Mouse (Mus musculus) MEL-GATA-1-ER (cell line): ENCODE results near the gene Mia.

Source experiments
- DNase-seq: peaks from one replicate; pipeline ENCODE4 v3.0.0-alpha.2; 2012; ENCODE audit warnings: low read depth; ENCODE audit errors: extremely low read depth

Gene Mia

DNA sequence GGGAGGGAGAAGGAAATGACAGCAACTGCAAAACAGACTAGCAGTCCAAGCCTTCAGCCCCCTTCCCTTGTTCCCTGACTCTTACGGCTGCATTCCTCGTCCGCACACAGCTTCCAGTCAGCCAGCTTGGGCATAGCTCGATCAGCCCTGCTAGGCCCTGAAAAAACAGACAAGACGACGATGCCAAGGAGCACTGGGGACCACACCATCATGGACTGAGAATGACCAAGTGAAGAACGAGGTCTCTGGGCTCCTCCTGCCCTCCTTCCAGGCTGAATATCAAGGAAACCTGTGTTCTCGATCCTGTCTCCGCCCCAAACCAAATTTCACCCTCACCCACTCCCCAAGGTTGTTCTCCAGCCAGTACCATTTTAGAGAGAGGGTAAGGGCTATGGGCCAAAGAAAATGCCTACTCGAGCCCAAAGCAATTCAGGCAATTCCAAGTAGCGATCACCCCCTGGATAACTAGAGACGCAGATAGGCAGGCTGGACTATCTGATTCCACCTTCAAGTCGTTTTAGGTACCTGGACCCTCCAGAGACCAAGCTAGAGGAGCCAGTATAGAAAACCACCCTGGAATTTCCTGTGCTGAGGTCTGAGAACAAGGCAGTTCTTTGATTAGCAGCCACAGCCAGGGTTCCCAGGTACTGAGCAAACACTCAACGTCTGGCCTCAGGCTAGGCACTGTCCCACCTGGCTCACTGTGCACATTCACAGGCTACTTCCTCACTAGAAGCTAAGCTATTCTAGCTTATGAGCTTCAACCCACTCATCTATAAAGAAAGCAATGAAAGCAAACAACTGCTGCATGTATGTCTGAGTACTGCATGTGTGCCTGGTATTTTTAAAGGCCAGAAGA, at the start of gene Mia, which contains the start of gene Gm21983:
Gene Mia (minus strand): TSS at position 321 of the 859 bp plus-strand sequence.
Gene Gm21983 (minus strand): TSS at position 250 of the 859 bp plus-strand sequence.
- DNase-seq, result no peak

DNA sequence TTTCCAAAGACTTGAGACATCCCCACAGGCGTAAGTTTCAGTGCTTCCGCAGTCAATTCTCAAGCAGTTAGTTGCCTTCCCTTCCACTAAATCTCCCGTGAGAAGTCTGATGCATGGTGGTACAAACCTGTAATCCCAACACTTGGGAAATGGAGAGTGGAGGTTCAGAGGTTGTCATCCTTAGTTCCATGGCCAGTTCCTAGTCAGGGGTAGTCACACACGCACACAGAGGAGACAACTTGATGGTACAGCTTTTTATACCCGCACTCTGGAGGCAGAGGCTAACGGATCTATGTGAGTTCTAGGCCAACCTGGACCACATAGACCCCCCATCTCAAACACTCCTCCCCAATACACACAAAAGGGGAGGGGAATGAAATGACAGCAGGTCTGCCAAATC, 47.9 kb upstream of the Mia start:
- DNase-seq, result no peak

DNA sequence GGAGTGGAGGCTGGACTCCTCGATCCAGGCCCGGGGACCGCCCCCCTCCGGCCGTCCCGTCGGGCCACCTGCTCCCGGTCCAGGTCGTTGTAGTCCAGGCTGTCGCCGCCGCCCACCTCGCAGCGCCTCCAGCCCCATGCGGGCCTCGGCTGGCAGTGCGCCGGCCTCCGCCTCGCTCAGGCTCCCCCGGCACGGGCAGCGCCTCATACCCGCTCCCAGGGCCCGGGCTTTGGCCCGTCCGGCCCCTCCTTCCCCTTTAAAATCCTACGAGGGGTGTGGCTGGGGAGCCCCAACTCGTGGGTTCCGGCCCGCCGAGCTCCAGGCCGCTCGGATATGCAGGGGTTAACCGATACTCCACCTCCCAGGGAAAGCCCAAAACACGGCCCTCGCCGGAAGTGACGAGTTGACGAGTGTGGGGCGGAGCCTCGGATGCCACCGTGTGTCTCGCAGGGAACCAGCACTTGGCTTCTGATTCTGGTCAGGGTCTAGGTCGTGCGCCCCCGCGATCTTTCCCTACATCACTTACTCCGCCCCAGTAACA, 47.4 kb upstream of the Mia start, which contains the start of gene Itpkc:
Gene Itpkc (minus strand): TSS at position 381 of the 541 bp plus-strand sequence.
- peak; percentile 91 for DNase-seq

DNA sequence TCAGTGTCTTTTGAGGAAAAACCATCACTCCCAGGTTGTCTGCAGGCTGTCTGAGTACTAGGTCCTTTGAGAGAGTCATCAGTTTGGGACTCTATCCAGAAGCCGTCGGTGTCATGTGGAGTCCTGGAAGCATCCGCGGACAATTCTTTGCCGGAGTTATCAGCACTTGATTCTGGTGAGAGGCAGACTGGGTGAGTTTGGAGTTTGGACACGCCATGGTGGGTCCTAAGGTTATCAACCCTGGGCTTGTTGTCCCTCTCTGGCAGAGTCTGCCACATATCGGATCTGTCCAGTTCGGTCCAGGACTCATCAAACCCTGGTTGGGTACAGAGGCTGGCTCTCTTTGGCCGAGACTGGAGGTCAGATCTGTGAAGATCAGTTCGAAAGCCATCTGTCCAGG, 46.7 kb upstream of the Mia start:
- DNase-seq, result no peak

DNA sequence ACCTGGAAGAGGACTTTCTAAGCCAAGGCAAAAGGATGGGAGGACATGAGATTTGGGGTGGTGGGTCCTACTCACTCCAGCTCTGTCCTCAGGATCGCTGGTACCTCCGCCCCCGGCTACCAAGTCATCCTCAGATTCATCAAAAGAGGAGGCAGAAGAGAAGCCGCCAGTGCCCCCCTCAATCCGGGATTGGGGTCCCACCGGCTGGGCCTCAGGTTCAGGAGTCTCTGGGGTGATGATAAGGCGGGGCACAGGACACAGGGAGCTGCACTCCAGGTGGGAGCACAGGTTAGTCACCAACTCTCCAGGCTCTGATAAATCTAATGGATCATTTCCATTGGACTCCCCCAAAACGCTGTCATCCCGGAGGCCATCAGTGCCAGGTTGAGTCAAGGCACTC, 46.3 kb upstream of the Mia start:
- DNase-seq, result no peak

DNA sequence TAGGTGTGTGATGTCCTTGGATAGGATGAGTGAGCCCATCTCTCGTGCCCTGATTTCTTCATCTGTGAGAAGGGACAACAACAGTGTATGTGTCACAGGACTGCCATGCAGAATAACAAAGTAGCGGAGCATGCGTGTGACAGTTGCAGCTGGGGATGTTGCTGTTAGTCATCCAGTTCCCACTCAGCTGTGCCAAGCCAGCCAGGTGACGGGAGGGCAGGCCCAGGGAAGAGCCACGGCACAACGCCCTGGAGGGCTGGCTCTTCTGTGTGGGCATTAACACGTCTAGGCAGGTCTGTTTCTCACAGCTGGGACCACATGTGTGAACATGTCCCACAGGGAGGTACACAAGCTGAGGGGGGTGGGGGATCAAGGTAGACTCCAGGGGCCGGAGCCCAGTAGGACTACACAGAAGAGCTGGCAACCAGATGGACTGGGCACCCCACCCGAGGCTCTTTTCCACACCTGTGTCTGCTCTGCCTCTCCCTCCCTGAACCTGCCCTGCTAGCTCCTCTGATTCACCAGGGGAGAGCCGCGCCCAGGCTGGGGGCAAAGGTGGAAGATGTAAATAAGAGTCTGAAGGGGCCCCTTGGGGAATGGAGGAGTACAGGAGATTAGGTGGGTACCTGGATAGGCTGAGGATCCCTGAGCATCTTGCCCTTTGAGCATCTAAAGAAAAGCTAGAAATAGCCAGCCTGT, 44.1 kb upstream of the Mia start:
- DNase-seq, result no peak

DNA sequence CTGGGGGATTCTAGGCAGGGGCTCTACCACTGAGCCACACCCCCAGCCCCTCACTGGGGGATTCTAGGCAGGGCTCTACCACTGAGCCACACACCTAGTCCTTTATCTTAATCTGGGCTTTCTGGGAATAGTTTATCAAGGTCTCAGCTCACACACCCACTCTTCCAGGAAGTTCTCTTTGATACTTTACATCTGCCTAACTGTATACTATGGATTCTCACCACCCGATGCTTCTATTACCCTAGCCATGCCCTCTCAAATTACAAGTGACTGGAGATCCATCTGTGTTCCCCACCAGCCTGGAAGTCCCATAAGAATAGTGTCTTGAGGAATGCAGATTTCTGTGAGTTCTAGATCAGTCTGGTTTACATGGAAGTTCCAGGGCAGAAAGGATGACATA, 41.6 kb upstream of the Mia start:
- peak; percentile 18 for DNase-seq

DNA sequence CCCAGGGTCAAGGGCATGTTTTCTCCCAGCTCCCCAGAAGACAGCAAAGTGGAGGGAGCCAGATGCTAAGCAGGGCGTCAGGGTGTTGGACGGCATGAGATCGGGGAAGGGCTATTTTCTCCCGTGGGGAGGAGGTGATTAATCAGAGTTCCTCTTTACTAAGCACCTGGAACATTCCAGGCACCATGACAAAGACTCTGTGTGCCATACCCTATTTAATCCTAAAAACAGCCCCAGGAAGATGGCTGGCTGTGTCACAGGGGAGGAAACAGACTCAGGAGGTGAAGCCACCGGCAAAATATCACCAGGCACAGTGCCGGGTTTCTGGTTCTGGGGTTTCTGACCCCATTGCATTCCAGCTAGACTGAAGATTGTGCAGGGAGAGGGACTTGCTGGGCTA, 41.0 kb upstream of the Mia start:
- DNase-seq, result no peak

DNA sequence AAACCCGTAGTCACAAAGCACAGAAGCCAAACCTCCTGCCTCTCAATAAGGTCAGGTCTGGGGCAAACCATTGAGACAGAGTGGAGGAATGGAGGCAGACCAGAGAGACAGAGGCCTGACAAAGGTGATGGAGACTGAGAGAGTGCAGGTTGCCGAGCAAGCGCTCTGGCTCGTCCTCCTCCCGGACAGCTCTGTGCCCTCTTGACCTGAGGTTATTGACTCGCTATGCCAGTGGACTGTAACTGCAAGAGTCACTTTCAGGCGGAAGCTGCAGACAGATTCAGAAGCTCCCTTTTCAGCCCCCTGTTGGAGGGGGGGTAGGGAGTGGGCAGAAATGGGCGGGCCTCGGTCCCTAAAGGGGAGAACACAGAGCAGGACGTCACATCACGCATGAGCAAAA, 39.0 kb upstream of the Mia start:
- DNase-seq, result no peak

DNA sequence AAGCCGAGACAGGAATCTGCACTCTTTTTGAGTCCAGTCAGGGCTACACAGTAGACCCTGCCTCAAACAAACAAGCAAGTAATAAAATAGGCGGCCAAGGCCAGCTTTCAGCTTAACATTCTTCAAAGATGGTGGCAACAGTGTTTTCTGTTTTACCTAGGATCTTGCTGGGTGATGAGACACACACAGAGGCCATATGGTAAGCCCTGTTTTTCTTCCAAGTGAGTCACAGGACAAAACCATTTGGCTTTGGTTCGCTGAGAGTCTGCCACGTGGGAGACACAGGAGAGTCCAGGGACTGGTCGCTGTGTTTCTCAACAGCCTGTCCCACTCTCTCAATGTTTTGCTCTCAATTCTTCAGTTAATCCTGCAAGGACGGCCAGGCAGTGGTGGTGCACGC, 37.6 kb upstream of the Mia start:
- no peak for DNase-seq

DNA sequence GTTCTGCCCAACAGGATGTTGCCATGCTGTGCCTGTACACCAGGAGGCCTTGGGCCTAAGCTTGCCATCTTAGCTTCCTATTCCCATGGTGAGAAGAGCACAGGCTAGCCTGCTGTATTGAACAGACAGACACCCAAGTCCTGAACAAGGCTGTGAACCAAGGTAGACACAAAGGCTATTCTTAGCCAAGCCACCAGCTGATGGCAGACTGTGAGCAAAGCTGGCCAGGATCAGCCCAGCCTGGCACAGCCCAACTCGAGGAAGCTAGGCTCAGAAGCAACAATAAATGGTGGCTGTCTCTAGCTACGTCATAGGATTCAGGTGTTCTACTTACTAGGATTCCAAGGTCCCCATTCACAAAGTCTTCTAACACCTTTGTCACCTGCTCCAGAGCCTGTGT, 31.7 kb upstream of the Mia start:
- no peak for DNase-seq

DNA sequence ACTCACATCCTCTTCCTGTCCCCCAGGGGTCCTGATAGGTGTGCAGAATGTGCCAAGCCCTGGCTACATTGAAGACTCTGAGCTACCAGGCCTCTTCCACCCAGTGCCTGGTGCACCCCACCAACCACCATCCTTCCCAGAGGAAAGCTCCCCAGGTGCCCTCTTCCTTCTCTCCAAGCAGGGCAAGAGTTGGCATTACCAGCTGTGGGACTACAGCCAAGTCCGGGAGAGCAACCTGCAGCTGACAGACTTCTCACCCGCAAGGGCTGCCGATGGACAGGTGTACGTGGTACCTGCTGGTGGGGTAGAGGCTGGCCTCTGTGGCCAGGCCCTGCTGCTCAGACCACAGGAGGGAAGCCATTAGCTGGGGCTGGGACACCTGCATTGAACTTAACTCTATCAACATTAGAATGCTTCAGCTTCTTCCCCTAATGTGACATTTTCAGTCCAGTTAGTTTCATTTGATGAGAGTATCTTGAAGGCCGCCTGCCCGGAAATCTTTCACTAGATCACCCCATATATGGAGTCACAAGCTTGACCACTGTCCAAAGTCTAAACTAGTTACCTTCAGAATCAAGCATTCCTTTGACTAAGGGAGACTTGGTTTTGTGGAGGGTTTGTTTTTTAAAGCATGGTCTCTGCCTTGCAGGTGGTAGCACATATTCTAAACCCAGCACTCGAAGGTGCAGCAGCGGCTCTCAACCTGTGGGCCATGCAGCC, 22.9 kb upstream of the Mia start:
- no peak for DNase-seq

DNA sequence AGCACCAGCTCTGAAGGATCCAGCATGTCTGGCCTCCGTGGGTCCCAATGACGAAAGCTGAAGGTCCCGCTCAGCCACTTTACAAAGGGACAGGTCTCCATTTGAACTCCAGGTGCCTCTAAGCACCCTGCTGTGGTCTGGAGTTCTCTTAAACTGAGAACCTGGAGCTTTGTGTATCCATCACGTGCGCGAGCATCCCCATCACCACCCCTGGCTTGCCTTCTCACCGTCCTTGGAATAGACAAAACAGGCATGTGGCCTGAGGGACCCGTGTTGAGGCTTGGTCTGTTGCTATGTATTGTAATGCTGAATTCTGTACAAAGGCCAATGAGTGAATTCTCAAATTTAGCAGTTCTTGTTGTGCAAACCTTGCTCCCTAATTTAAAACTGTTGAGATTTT, 17.8 kb upstream of the Mia start:
- no peak for DNase-seq

DNA sequence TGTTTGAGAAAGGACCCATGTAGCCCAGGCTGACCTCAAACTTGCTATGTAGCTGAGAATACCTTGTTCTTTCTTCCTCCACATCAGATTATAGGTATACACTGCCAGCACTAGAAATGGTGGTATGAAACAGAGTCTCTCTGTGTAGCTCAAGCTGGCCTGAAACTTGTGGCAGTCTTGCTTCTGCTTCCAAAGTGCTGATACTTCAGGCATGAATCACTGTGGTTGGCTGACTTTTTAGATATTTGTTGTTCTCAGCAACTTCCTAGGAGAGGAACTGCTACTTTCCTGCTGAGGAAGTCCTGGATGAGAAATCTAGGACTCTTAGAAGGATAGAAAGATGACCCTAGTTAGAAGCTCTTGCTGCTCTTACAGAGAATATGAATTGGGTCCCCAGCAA, 17.4 kb upstream of the Mia start:
- no peak for DNase-seq

DNA sequence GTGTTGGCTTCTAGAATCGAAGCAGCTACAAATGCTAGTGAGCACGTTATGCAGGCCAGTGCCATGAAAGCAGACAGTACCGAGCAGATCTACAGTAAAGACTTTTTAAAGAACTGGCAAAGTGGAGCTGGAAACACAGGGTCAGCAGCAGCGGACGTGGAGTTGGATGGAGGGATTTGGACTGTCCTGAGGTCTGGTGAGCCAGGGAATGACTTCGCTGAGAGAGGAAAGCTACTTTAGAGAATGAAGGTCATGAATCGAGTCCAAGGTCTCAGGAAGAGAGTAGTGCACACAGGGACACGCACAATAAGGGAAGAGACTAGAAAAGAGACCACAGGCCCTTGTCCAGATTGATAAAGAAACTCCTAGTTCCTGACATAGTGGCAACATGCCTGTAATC, 16.7 kb upstream of the Mia start:
- no peak for DNase-seq

DNA sequence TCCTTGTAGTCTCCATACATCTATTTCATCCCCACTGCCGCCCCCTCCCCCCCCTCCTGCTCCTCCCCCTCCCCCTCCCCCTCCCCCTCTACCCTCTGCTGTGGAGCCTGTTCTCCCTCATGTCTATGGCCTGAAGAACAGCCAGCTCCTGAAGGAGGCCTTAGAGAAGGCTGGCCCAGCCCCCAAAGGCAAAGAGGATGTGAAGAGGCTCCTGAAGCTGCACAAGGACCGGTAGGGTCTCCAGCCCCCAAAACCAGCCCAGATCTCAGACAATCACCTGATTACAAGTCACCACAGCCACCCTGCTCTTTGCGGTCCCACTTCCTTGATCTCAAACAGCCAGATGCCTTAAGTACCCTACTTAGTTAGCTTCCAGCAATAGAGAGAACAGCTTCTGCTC, 16.2 kb upstream of the Mia start:
- no peak for DNase-seq

DNA sequence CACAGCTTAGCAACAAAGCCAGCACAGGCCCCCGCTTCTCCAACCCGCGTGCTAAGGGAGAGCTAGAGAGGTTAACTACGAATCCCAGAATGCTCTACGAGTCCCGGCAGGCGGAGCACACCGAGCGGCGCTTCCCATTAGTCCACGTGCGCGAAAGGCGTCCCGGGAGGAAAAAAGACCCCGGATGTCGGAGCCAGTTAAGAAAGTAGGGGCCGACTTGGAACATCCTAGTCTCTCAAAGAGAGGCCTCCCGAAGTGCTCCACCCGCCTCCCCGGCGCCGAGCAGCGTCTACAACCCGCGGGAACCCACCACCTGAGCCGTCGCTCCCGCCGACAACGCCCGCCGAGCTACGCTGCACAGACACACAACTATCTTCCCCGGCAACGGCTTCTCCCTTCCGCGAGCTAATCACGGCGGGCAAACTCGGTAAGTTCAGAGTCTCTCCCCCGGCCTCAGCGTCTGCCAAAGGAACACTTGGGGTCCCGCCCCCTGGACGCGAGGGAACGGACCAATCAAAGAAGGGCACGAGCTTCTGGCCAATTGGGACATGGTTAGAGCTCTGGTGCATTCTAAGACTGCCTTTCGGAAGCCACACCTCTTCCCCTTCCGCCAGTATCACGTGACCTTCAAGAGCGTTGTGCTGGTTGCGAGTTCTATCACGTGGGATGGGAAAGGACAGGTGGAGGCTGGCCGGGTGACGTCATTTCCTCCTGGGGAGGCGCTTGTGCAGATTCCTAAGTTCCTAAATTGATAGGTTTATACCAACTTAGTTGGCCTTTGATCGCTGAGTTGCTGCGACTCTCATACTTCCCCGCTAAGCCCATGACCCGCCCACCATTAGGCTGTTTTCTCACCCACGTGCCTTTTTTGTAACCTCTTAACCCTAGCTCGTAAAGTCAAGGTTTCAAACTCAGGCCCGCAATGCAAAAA, 15.0 kb upstream of the Mia start, which contains the start of the genes BC024978 and Snrpa:
Gene BC024978 (plus strand): TSS at position 101 of the 931 bp plus-strand sequence.
Gene Snrpa (minus strand): TSS at position 591 of the 931 bp plus-strand sequence.
- DNase-seq, result peak; percentile 100

DNA sequence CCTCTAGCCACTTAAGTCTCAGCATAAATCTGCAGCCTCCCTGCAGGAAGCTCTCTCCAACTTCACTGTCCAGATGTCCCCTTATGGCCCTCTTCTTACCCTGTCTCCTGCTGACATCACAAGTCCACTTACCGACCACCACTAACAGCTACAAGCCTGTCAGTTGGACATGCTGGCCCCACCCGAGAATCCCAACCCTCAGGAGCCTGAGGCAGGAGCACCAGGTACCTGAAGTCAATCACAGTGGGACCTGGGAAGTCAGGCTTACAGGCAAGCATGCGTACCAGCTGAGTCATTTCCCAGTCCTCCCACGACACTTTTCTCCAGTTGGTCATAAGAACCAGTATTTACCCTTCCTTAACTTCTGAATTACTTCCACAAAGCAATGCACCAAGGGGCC, 12.8 kb upstream of the Mia start:
- DNase-seq, result no peak

DNA sequence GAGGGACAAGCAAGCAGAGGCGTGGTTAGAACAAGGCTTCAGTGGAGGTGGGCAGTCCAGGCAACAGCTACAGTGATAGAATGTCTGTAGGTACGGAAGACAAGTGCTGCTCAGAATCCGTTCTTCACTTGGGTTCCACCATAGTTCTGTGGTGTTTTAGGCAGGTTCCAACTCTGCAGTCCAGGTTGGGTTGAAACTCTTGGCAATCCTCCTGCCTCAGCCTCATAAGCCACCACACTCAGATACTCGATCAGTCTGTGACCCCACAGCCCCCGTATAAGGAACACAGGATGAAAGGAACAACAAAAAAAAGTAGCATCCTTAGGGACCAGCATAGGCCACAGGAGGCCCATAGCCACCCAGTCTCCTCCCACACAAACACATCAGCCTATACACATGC, 11.5 kb upstream of the Mia start:
- no peak for DNase-seq

DNA sequence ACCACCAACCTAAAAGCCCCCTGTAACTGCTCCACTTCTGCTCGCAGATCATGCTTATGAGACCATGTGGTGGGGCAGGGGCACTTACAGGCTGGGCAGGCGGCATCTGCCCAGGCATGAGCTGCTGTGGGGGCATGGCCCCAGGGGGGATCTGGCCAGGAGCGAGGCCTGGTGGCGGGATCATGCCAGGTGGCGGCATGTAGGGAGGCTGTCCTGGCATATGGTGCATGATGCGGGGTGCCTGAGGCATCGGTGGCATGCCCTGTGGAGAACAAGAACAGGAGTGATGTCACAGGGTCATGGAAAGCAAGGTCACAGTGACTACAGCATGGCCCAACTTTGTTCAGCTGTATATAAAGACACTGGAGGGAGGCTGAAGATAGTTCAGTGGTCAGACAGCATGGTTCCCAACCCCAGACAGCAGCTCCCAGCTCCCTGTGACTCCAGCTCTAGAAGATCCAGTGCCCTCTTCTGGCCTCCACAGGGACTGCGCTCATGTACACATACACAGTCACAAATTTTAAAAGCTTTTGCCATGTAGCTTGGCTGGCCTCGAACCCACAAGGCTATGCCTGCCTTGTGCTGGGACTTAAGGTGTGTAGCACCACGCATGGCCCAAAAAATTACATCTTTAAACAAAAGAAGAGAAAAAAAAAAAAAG, 8.4 kb upstream of the Mia start:
- no peak for DNase-seq
